Mouse (Mus musculus): Measurements from ENCODE around the gene Prb1. TPM values are rescaled to one million over a fixed set of nuclear protein-coding genes. Genes with fewer than 3 reads are reported as not detected.
"Not testable (repeated sequence)": the region's sequence is repeated elsewhere in the genome, so short reads cannot be mapped to it uniquely, and the experiment has no call there.

The Prb1 gene
- polyA plus RNA-seq (2015; fragmentation: Nextera tagmentation; extraction: Ambion mirVana), result not detected in 2 replicates

DNA sequence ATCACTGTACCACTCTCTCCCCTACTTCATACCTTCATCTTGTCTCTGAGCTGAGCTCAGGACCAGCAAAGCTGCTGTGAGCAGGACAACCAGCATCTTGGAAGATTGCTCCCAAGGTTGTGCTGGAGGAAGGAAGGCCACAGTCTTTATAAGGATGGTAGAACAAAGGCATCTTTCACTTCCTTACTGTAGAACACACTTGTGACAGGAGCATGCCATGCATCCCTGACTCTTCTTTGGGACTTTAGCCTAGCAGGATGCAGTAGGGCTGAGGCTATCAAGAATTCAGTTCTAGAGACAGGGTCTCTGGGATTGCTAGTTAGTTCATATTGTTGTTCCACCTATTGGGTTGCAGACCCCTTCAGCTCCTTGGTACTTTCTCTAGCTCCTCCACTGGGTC, at the start of gene Prb1:
Gene Prb1 (minus strand): TSS at position 101 of the 400 bp plus-strand sequence.
- H3K36me3 ChIP-seq (ENCODE audit: control insufficient read depth, insufficient read depth); H3K9ac ChIP-seq (ENCODE audit: low read depth, low read length); H3K4me1 ChIP-seq (replicated peaks; ENCODE audit: control insufficient read depth, insufficient read depth, low read length); H3K9me3 ChIP-seq (ENCODE audit: control insufficient read depth); H3K4me3 ChIP-seq (ENCODE audit: low read depth, low read length); ATAC-seq; H3K27ac ChIP-seq (ENCODE audit: low read depth, low read length); H3K27me3 ChIP-seq (replicated peaks; ENCODE audit: control insufficient read depth, insufficient read depth, low read length); H3K4me2 ChIP-seq (replicated peaks; ENCODE audit: low read depth): not testable (repeated sequence)

Other genes with a start within 250 kb of the Prb1 start
- gene Prpmp5, start 104.2 kb upstream of the Prb1 start, polyA plus RNA-seq (2015; fragmentation: Nextera tagmentation; extraction: Ambion mirVana), result not detected in 2 replicates
- not detected in 2 replicates for gene Gm8882, start 153.6 kb upstream of the Prb1 start, polyA plus RNA-seq (2015; fragmentation: Nextera tagmentation; extraction: Ambion mirVana)